Mouse (Mus musculus): ENCODE measurements at regions not wholly inside any gene's neighbourhood (a gene's known extent, or its start where the extent isn't known, plus 50 kb on each side); places are given as distances from the start of the nearest gene placed in this dataset.

DNA sequence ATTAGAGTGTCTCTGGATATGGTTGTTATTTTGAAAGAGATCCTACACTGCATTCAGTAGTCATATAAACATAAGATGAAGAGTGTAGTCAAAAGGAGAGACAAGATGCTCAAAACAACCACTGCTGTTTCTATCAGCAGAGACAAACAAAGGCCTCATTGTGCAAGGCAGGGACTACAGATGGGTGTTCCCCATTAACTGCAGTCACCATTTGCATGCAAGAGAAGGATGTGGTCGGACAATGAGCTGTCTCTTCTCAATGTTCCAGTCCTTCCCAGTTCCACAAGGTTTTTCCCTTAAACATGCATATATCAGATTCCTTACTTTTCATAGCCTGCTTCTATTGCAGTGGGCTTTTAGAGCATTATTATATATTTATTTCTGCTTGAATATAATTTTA is 1056.7 kb downstream of the Slc22a22 start:
- TF ChIP-seq CTCF (conservative IDR thresholded peaks at IDR 0.05 in 1 of 2, IDR thresholded peaks at IDR 0.05 in 1 of 2; ENCODE audit: low read depth in 2 of 2, low read length in 2 of 2) (no peak), ZKSCAN1 (IDR thresholded peaks at IDR 0.05; ENCODE audit: borderline replicate concordance, low read depth, low read length) (no peak)

All from CH12.LX (cell line).